Mouse (Mus musculus): ENCODE data around the gene Svs1.

Svs1 gene

DNA sequence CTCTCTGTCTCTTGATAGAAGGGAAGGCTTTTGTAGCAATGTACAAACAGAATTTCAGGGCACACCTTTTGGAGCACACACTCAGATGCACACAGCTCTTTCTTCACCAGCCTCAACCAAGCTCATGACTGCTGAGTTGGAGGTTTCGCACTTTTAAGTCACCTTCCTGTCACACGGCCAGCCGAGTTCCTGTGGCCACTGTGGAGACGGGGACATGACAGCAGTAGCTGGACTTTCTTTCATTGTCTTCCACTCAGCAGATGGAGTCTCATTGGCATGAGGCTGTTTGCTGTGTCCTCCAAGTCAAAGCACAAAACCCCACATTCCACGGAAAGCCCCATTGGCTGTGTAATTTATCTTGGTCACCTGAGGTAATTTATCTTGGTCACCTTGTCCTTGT, 24.5 kb downstream of the Svs1 start:
- no peak for DNase-seq (ENCODE audit: low spot score)

- DNase-seq (ENCODE audit: low spot score) = no peak
Measured at GRCm38 (mm10) chr6:49013023-49013422, 26.4 kb downstream of the Svs1 start.

DNA sequence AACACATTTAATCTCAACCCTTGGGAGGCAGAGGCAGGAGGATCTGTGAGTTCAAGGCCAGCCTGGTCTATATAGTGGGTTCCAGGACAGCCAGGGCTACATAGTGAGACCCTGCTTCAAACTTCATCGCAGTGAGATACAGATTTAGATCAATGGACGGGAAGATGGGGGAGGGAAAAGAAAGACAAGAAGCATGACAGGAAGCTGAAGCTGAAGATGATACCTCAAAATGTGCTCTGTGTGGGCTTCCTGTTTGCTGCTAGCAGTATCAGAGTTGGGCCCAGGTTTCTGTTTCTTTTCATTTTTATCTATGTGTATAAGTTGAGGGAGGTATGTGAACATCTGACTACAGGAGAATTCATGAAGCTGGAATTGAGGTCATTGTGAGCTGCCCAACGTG, 26.8 kb downstream of the Svs1 start:
- no peak for DNase-seq (ENCODE audit: low spot score)

DNA sequence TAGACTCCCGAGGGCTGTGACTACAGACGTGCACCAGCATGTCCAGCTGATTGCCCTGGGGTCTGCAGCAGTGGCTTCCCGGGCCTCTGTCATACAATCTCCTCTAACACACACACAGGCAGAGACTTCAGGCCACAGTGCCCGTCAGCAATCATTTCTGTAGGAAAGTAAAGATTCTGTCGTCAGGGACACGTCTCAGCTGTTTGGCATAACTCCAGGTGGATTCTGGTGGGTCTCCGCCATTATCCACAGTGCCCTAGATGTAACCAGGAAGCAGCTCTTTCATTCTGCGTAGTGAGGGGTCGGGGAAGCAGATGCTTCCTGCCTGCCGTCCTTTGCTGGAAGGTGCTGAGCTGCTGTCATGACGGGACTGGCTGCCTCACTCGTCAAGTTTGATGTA, 30.5 kb downstream of the Svs1 start:
- no peak for DNase-seq (ENCODE audit: low spot score)

GRCm38 (mm10) chr6:49019341-49019740, 32.7 kb downstream of the Svs1 start:
- no peak for DNase-seq (ENCODE audit: low spot score)

DNA sequence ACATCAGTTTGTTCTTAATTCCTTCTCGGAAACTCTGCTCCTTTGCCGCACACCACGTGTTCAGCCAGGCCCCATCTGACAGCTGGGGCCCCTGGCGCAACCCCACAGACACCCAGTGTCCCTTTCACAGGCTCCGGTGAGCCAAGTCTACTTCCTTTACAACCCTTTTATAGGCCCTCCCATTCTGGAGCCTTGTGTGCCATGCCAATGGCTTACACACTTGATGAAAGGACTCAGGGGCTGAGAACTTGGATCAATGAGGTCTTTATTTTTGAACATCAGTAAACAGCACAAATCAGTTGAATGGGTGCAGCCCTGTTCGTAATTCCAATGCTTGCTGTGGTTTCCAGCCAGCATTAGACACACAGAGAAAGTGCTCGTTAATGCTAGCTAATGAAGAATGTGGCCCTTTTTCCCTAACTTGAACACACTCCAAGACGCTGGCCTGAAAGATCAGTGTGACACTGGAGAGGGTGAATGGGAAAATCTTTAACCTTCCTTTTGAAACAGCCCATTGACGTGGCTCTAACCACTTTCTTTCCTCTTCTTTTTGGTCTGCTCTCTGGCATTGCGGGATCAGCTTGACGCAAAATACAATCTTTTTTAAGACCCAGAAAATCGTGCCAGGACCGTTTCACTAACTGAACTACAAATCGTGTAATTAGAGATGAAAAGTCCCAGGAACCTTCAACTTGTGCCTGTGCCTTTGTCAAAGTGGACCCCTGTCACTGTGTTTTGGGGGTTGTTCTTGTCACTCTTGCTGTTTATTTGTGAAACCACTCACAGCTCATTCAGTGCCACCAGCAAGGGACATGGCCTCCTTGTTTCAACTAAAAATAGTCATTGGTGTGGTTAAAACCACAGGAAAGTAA, 34.7 kb downstream of the Svs1 start:
- DNase-seq (ENCODE audit: low spot score) = no peak

DNA sequence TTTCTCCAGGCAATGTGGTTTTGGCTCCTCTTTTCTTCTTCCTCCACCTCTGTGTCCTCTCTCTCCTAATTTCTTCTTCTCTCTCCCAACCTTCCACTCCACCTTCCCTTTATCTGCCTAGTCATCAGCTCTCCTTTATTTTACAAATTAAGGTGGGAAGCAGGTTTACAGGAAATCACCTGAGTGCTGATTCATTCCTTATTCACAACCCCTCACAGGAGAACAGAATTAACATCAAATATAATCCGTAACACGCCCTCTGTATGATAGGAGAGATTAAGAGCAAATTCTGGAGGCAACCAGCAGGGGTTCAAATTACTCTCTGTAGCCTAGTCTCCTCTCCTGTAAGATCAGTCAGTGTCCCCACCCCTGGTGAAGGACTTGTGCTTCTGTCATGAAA, 35.7 kb downstream of the Svs1 start:
- no peak for DNase-seq (ENCODE audit: low spot score)

GRCm38 (mm10) chr6:49023315-49023714, 36.7 kb downstream of the Svs1 start:
- no peak for DNase-seq (ENCODE audit: low spot score)

GRCm38 (mm10) chr6:49025290-49025689, 38.6 kb downstream of the Svs1 start:
- no peak for DNase-seq (ENCODE audit: low spot score)

- DNase-seq (ENCODE audit: low spot score) = no peak
Measured at GRCm38 (mm10) chr6:49026496-49026895, 39.8 kb downstream of the Svs1 start.

DNA sequence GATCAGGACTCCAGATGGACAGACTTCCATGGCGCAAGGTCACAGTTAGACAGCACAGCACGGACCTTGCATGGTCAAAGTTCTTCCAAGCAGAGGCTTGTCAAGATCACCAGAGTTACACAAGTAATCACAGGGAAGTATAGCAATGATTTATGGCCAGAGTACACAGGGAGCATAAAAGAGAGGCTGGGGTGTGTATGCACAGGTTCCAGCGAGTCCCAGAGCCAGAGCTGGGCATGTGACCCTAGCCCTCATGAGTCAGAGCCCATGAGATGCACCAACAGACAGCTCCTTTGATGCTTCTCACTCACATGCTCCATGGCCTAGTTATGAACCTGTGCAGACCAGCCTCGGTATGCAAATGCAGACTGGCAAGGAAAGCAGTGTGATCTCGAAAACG, 41.4 kb downstream of the Svs1 start:
- DNase-seq (ENCODE audit: low spot score) = no peak

DNA sequence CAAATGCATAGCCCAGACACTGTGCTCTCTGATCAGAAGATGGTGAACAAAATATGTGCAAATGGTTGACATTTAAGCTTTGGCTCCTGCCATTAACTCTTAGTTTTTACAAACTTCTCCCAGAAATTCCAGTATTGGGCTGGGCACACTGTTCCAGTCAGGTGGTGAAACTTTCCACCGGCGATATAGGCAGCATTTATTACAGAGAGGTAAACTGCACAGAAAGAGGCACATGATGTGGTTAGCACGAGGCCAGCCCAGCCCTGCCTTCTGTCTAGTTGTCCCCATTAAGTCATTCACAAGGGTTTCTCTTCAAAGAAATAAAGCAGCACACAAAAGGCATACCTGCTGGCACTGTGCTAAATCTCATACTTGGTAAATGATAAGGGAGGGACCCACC, 42.0 kb downstream of the Svs1 start:
- no peak for DNase-seq (ENCODE audit: low spot score)

DNA sequence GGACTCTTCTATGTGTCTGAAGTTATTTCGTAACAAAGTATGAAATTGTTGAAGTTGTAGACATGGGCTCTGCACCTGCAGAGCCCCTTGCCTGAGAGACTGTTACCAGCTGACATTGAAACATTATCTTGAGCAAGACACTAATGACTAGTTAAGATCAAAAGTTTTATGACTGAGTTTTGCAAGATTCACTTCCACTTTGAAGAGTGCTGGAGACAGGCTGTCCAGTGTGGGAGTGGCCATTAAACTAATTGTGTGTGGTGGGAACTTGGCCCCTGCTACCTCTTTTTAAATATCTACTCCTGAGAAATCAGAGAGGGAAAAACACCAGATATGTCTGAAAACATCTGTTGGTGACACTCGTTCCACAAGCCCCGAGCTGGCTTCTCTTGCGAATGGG, 44.6 kb downstream of the Svs1 start:
- DNase-seq (ENCODE audit: low spot score) = no peak

GRCm38 (mm10) chr6:49032783-49033182, 46.1 kb downstream of the Svs1 start:
- DNase-seq (ENCODE audit: low spot score) = no peak

DNA sequence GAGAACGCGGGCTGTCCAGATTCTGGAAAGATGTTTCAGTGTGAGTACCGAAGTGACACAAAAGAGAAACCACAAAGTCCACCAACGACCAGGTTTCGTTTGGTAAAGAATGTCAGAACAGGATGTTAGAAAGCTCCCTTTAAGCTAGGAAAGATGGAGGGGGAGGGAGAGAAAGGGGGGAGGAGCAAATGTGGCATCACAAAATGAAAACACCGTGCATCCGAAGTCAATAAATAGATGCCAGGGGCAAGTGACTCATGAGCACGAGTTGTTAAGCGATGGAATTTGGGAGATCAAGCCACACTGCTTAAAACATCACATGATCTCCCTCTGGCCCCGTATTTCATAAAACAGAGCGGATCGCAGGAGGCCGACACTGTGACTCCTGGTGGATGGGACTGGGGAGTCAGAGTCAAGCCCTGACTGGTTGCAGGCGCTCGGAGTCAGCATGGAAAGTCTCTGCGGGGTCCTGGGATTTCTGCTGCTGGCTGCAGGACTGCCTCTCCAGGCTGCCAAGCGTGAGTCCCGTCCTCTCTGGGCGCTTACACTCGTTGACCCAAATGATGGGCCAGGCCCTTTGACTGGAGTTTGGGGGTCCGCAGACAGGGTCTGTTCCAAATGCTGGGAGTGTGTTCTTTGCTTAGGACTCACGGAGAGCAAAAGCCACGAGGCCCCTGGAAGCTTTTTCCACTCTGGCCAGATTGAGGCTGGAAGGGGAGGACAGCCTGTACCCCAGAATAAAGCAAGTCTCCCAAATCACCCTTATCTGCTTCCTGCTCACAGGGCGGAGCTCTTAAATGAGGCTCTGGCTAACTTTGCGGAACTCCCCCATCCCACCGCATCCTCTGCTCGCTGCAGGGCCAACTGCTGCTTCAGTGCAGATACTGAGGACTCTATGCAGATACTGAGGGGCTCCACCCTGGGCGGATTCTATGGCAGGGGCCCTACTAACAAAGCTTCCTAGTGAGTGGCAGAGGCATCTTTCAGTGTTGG, 49.9 kb downstream of the Svs1 start, which contains the start of gene Gpnmb:
Gpnmb (plus strand) TSS at position 272 of the 993 bp plus-strand sequence.
- DNase-seq (ENCODE audit: low spot score) = no peak

DNA sequence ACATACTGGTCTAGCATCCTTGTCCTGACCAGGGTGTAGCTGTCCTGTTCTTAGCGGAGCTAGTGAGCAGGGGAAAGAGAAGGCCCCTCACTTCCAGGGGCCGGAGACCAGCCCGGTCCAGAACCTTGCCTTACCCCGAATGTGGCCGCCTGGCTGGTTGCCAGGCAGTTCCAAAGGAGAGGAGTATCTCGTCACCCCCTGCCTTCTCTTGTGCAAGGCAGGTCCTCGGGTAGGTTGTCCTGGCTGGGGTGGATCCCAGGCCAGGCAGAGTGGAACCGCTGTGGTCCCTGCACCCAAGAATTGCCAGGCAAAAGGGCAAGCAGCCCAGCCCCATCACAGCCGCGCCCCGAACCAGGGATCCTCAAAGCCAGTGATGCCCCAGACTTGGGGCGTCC, 50.6 kb downstream of the Svs1 start:
- DNase-seq (ENCODE audit: low spot score) = no peak

DNA sequence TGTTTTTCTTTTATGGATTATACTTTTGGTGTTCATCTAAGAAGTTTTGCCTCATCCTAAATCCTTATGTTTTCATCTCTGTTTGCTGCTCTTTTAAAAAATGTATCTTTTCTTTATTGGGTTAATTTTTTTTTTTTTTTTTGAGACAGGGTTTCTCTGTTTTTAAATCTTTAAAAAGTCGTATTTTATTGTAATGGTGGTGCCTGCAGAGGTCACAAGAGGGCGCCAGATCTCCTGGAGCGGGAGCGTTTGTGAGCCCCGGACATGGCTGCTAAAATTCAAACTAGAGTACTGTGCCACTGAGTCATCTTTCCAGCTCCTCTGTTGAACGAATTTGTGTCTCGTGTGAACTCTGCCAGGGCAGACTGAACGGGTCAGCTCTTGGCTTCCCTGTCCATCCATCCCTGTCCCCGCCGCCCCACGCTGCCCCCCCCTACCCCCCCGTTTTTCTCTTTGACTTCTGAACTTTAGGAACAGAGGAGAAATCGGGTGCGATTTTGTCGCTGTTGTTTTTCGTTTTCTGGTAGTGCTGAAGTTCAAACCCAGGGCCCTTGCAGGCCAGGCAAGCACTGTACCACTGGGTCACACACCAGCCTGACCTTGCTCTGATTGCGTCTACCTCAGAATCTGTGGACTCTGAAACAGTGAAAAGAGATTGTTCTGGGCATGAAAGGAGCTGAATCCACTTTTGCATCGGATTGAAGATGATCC, 53.0 kb downstream of the Svs1 start:
- DNase-seq (ENCODE audit: low spot score) = peak; percentile 11
